Mouse (Mus musculus): ENCODE measurements around the gene Homer2.

Gene Homer2

GRCm38 (mm10) chr7:81707471-81708140, at the start of gene Homer2:
Gene Homer2 (minus strand): TSS chr7:81707527.
- peak; percentile 18 for DNase-seq

GRCm38 (mm10) chr7:81747956-81748355, 40.6 kb upstream of the Homer2 start:
- DNase-seq, result no peak

- DNase-seq, result no peak
Observed at GRCm38 (mm10) chr7:81744145-81744544, 36.8 kb upstream of the Homer2 start.

GRCm38 (mm10) chr7:81740010-81740409, 32.7 kb upstream of the Homer2 start:
- no peak for DNase-seq

- no peak for DNase-seq
Observed at GRCm38 (mm10) chr7:81738720-81739385, 31.5 kb upstream of the Homer2 start.

GRCm38 (mm10) chr7:81735300-81736048, 28.1 kb upstream of the Homer2 start:
- DNase-seq, result no peak

- DNase-seq, result no peak
Observed at GRCm38 (mm10) chr7:81732183-81733089, 25.1 kb upstream of the Homer2 start.

- no peak for DNase-seq
Observed at GRCm38 (mm10) chr7:81731181-81731651, 23.9 kb upstream of the Homer2 start.

GRCm38 (mm10) chr7:81729787-81730186, 22.5 kb upstream of the Homer2 start:
- no peak for DNase-seq

- no peak for DNase-seq
Observed at GRCm38 (mm10) chr7:81727716-81728115, 20.4 kb upstream of the Homer2 start.

GRCm38 (mm10) chr7:81726728-81727005, 19.3 kb upstream of the Homer2 start:
- DNase-seq, result no peak

GRCm38 (mm10) chr7:81725986-81726727, 18.8 kb upstream of the Homer2 start:
- DNase-seq, result no peak

- no peak for DNase-seq
Observed at GRCm38 (mm10) chr7:81723851-81724250, 16.5 kb upstream of the Homer2 start.

- peak; percentile 9 for DNase-seq
Observed at GRCm38 (mm10) chr7:81721271-81721670, 13.9 kb upstream of the Homer2 start.

GRCm38 (mm10) chr7:81719216-81719661, 11.9 kb upstream of the Homer2 start:
- no peak for DNase-seq

GRCm38 (mm10) chr7:81718657-81719056, 11.3 kb upstream of the Homer2 start:
- no peak for DNase-seq

- DNase-seq, result no peak
Observed at GRCm38 (mm10) chr7:81710166-81710565, 2.8 kb upstream of the Homer2 start.

GRCm38 (mm10) chr7:81708165-81708564, 838 bp upstream of the Homer2 start:
- no peak for DNase-seq

GRCm38 (mm10) chr7:81706416-81707391, 623 bp downstream of the Homer2 start:
- peak; percentile 28 for DNase-seq

- no peak for DNase-seq
Observed at GRCm38 (mm10) chr7:81706027-81706415, 1.3 kb downstream of the Homer2 start.

GRCm38 (mm10) chr7:81698357-81698756, 9.0 kb downstream of the Homer2 start:
- no peak for DNase-seq

All from cerebellum, adult 8-10 months (tissue).